Comparison of ENCODE assay signal across 8 mouse cellular contexts in the genomic region with DNA sequence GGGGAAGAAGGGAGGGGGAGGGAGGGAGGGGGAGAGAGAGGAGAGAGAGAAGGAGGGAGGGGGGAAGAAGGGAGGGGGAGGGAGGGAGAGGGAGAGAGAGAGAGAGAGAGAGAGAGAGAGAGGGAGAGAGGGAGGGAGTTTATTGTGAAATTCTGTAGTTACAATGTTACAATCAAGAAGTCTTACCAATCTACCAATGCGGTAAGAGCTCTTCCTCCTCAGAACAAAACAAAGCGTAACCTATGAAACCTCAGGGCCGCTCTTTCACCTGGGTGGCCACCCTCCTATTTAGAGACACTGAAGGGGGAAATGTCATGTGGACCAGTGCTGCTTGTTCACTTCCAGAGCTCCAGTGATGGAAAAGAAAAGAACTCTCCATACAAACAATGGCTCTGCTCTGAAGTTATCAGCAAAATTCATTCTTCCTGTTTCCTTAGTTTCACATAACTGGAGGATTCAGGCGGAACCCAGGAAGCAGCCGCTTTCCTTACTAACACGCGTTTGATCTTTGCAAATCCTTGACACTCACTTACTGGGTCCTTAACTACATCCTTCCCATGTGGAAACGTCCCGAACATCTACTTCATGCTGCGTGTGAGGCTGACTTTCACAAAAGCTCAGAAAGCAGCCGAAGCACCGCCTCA.
A peak's percentile ranks its signal among the peaks of the same experiment; 100 is the strongest.
DNase-seq lines count a peak whose midpoint lies in the region; ATAC-seq and TF ChIP-seq lines count a peak whose summit lies in the region.

No protein-coding gene starts in this region.

- no peaks in the 10 kb centered on the region for H3K27me3 ChIP-seq in lung, postnatal 0 days (replicated peaks; ENCODE audit: insufficient read depth, low read length)

- ATAC-seq in common myeloid progenitor, adult 5-6 weeks (replicated peaks; ENCODE audit: low read depth, poor library complexity, severe bottlenecking): peak; percentile 55
- peak; percentile 83 for ATAC-seq in lung, postnatal 0 days

- TF ChIP-seq EP300 in lung, postnatal 0 days (IDR thresholded peaks at IDR 0.05): peak; percentile 70; the same call in 1 of the 2 replicates

- H3K4me3 ChIP-seq in lung, postnatal 0 days (ENCODE audit: low read depth, low read length): peak overlapping the region; percentile 14

- no peak for TF ChIP-seq CTCF in lung, postnatal 0 days (IDR thresholded peaks at IDR 0.05)

- no peak overlapping the region for H3K9ac ChIP-seq in lung, postnatal 0 days (replicated peaks; ENCODE audit: low read depth)

- H3K9me3 ChIP-seq in lung, postnatal 0 days (ENCODE audit: low read length): no peaks in the 10 kb centered on the region

- peak overlapping the region; percentile 1; the same call in 1 of the 2 replicates for H3K27ac ChIP-seq in lung, postnatal 0 days (ENCODE audit: low read length)

- no peaks in the 10 kb centered on the region for H3K36me3 ChIP-seq in lung, postnatal 0 days (ENCODE audit: insufficient read depth, low read length)

- peak overlapping the region; percentile 40 for H3K4me2 ChIP-seq in lung, postnatal 0 days (replicated peaks; ENCODE audit: low read depth, low read length)

- no peaks in the 10 kb centered on the region for H3K4me1 ChIP-seq in lung, postnatal 0 days (ENCODE audit: insufficient read depth, low read depth, low read length)

- WGBS in lung, postnatal 0 days: 6% methylated on average over 12 of the region's 12 CpGs

- DNase-seq in adrenal gland, adult (ENCODE audit: inconsistent age in 2 of 2, low spot score in 1 of 2): peak; percentile 29 to 71
- DNase-seq in adrenal gland, postnatal 4 days (ENCODE audit: low spot score in 2 of 2): no peak
- DNase-seq in kidney, adult 9 months: peak; percentile 47
- peak; percentile 76 for DNase-seq in lung, postnatal 0 days (ENCODE audit: low spot score)
- no peak for DNase-seq in right cerebral cortex, postnatal 10 days (ENCODE audit: low spot score in 2 of 2)
- no peak for DNase-seq in urinary bladder, postnatal 25 days (ENCODE audit: low spot score)
- no peak for DNase-seq in testis, postnatal 10 days (ENCODE audit: low spot score)

Comparison
In these comparisons a context has a peak if more than half of its experiments do, and no peak if none do; other contexts are left out.
1. DNase-seq: peak in adrenal gland, adult (2 of 2), kidney, adult 9 months (single experiment) and lung, postnatal 0 days (single experiment); none in adrenal gland, postnatal 4 days (0 of 2), right cerebral cortex, postnatal 10 days (0 of 2), urinary bladder, postnatal 25 days (single experiment) and testis, postnatal 10 days (single experiment).